Mouse (Mus musculus) adrenal gland, postnatal 14 days (tissue): ENCODE results near the gene Rsph1. TPM values are rescaled to one million over a fixed set of nuclear protein-coding genes. Genes with fewer than 3 reads are reported as not detected.

ENCODE experiments used
- DNase-seq: peaks from one replicate; pipeline ENCODE4 v3.0.0; 2021; ENCODE audit warnings: mixed read lengths
- total RNA-seq: library from RNA; stranded (reverse); gene quantifications from 2 replicates; pipeline ENCODE4 v1.2.3, GENCODE M21; 2021

Gene Rsph1
- total RNA-seq, 1 experiment from 2014 or later = 6.7 TPM

DNA sequence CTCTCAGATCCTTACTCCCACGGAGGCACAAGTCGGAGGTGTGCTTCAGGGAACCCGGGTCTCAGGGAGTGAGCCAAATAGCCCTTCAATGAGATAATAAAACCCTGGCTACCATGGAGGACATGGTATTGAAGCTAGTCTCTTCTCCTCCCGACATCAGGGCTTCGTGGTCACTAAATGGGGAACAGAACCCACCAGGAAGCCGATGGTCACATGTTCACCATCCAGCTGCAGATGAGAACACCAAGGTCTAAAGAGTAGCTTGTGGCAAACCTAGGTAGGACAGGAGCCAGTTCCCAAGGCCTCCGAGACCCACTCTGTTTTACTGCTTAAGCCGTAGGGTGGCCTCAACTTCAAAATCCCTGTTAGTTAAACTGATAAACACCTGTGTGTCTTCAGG is 68.5 kb downstream of the Rsph1 start:
- no peak for DNase-seq

GRCm38 (mm10) chr17:31207771-31208334 is 69.3 kb downstream of the Rsph1 start, which contains the start of gene Ubash3a:
Ubash3a (plus strand) TSS chr17:31207873.
- DNase-seq = no peak

Other genes starting within 250 kb of the Rsph1 start
- gene Abcg1, start 219.7 kb downstream of the Rsph1 start, total RNA-seq = 11.7 and 21.9 TPM in 2 replicates
- 0.78 TPM in 1 of 2 replicates, not detected in the other for gene Tff3, start 147.7 kb downstream of the Rsph1 start, total RNA-seq
- not detected in 2 replicates for gene Tff2, start 133.1 kb downstream of the Rsph1 start, total RNA-seq
- not detected in 2 replicates for gene Tff1, start 112.1 kb downstream of the Rsph1 start, total RNA-seq
- 0.11 TPM in 1 of 2 replicates, not detected in the other for gene Tmprss3, start 78.4 kb downstream of the Rsph1 start, total RNA-seq
- gene Ubash3a, start 69.5 kb downstream of the Rsph1 start, total RNA-seq = 0.63 and 3.1 TPM in 2 replicates
- 6.7 and 13.3 TPM in 2 replicates for gene Slc37a1, start 9.4 kb upstream of the Rsph1 start, total RNA-seq
- gene Pde9a, start 108.8 kb upstream of the Rsph1 start, total RNA-seq = 5.2 and 8.5 TPM in 2 replicates
- gene Wdr4, start 242.6 kb upstream of the Rsph1 start, total RNA-seq = 22.2 and 26.3 TPM in 2 replicates
- gene Ndufv3, start 242.7 kb upstream of the Rsph1 start, total RNA-seq = 547 and 568 TPM in 2 replicates